Mouse (Mus musculus): ENCODE data around the gene Prr7.

Prr7 gene

DNA sequence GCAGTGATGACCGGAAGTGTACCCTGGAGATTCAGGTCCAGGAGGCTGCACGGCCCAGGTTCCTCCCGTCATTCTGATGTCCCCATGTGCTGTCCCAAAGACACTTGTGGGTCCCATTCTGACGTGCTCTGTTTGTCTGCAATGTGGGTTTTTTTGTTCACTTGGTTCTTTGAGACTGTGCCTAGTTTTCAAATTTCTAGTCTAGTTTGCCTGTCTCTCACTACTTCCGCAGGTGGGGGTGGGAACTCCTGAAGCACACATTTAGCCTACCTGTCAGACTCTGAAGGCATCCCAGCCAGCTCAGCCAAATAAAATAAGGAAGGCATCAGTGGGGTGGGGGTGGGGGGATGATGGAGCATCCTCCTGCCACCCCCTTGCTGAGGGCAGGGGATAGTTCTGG lies 15.9 kb upstream of the Prr7 start:
- no peak for DNase-seq (ENCODE audit: low spot score)

DNA sequence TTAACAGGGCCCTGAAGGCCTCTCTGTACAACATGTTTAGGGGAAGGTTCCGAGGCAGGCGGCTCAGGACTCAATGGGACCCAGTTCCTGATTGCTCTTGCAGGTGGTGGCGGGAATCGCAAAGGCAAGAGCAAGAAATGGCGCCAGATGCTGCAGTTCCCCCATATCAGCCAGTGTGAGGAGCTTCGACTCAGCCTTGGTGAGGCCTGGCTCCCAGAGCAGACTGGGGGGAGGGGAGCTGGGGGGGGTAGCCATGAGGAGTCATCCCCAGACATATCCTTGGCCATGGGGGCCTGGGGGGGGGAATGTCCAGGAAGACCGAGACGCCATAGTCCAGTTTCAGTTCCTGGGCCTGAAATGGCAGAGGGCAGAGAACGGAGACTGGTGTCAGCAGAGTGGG lies 14.9 kb upstream of the Prr7 start:
- DNase-seq (ENCODE audit: low spot score): no peak

DNA sequence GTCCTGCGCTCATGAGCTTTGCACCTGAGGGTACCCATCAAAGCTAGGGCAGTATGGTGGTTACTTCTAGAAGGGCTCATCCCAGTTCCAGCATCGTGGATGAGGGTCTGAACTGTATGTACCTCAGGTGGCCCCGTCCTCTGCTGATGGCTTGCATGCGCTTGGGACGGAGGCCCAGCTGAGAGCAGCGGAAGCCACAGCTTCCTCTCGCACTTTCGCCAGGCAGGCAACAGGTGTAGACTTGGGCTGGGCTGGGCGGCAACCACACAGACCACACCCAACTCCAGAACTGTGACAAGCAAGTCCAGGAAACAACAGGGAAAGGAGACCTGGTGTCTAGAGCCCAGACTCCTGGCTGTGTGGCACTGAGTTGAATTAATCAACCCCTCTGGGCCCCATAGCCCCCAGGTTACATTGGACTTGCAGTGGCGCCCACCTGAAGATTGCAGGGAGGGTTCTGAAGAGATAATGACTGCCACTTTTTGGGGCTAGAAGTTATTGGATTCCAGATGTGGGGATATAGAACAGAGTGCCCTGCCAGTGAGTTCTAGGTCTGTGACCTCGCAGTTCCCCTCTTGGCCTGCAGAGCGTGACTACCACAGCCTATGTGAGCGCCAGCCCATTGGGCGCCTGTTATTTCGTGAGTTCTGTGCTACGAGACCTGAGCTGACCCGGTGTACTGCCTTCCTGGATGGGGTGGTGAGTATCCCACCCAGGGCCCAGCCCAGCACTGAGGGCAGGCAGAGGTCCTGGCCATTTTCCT lies 14.2 kb upstream of the Prr7 start:
- no peak for DNase-seq (ENCODE audit: low spot score)

DNA sequence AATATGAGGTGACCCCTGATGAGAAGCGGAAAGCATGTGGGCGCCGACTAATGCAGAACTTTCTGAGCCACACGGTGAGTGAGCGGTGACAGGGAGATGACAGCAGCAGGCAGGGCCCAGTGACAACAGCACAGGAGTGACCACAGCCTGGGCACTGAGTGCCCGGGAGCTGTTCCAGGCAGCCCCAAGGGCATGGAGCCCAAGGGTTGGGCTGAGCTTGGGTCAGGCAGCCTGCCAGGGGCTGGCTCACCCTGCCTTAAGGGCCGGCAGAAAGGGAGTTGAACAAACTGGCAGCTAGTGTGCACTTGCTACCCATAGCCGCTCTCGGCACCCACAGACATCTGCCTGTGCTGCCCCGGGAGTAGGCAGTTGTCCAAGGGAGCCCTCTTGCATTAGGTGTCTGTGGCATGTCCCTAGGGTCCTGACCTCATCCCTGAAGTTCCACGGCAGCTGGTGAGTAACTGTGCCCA lies 13.5 kb upstream of the Prr7 start:
- DNase-seq (ENCODE audit: low spot score): no peak

DNA sequence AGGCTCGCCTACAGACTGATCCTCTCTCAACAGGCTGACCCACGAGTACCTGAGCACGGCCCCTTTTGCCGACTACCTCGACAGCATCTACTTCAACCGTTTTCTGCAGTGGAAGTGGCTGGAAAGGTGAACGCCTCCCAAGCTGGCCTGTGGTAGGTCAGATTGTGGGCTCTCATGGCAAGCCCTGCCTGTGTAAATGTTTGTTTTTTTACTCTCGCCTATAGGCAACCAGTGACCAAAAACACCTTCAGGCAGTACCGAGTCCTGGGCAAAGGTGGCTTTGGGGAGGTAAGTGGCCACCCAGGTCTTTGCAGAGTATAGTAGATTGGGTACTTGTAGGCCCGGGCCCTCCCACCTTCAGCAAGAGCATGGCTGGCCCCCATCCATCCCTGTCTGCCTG lies 12.8 kb upstream of the Prr7 start:
- DNase-seq (ENCODE audit: low spot score): no peak

DNA sequence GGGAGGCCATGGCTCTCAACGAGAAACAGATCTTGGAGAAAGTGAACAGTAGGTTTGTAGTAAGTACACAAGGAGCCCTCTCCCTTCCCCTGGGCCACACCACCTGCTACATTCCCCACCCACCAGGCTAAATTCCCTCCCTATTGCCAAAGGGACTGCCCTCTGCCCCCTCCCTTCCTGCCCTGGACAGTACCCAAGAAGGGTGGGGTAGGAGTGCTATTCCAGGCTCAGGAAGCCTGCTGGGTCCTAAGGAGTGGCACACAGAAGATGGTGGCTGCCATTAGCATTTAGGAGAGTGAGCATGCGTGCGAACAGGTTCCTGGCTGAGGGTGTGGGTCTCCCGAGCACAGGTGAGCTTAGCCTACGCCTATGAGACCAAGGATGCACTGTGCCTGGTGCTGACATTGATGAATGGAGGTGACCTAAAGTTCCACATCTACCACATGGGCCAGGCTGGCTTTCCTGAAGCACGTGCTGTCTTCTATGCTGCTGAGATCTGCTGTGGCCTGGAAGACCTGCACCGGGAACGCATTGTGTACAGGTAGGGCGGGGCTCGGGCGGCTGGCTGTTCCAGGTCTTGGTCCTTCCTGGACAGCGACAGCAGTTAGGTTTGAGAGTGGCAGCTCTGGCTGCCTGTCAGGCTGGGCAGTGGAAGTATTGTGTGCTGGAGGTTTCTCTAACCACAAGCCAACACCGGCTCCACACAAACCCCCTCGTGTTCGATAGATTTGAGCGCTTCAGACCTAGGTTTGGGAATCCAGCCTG lies 12.1 kb upstream of the Prr7 start:
- no peak for DNase-seq (ENCODE audit: low spot score)

DNA sequence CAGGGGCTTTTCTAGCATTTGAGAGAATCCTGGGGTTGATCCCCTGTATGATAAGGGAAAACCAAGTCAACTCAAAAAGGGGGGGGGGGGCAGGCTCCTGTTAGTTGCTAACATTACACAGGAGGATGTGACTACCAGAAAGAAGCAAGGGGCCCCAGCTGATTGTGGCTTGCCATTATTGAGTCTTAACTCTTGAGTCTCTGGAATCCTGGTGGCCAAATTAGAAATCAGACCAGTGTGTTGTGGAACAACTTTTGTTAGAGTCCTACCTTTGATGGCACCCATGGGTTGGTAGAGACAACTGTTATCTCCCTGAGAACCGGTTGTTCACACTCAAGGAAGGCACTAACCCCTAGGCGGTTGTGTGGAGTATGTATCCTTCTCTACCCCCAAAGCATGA lies 1.1 kb upstream of the Prr7 start:
- DNase-seq (ENCODE audit: low spot score): no peak

DNA sequence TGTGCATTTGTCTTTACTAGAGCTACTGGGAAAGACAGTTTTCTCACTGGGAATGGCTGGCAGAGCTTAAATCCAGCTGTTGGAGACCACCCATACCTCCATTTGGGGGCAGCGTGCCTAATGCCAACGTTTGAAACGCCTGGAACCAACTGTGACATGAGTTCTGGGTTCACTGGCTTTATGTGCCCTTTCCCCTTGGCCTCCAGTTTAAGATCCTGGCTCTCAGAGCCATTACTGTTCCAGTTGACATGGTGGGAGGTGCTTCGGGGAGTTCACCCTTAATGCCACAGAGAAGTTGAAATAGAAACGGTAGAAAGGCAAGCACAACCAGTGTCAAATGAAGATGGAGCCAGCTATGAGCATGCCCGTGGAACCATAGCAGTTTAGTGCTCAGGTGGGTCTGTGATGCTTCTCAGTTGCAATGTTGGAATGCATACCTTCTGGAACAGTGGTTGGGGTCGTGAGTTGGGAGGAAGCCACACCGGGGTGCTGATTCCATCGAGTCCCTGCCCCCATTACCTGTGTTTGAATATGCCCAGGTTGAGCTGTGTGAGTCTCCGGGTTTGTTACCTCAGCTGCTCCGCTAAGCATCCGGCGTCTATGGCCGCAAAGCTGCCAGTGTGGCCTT lies 554 bp upstream of the Prr7 start:
- DNase-seq (ENCODE audit: low spot score): no peak

DNA sequence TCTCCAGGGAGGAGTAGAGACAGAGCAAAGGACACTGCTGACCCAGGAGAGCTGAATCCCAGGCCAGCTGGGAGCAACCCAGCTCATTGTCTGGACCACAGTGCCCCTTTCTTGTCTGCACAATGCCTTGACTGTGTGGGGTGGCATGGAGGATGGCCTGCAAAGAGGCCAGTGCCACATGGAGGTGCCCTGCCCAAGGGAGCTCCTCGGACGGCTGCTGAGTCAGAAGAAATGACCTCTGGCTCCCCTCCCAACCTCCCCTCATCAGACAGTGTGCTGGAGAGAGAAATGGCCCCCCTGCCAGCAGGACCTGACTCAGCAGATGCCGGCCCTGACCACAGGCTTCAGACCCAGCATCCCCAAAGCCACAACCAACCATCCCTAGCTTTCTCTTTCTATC lies 1.1 kb downstream of the Prr7 start:
- peak; percentile 45 for DNase-seq (ENCODE audit: low spot score)

DNA sequence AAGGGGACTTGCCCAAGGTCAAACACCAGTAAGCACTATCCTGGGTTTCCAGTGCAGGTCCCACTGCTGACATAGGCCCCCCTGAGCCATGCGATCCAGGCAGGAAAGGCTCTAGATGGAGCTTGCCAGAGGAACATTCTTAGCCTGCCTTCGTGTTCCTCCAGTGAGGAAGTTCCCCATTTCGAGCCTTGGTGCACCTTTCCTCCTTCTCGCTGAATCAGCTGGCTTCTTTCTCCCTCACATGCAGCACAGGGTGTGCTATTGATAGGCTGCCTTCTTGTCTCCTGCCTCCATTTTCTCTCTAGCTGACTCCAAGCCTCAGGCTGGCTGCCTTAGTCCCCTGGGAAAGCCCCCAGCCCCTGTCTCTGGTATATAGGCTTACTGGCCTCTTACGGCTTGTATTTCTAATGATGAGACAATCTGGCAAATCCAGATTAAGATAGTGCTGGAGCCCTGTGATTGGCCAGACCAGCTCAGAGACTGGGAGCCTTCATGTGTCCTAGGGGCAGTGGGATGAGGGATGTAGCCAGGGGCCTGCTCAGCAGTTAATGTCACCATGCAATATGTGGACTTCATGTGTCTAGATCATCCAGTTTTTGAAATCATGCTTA lies 1.9 kb downstream of the Prr7 start:
- DNase-seq (ENCODE audit: low spot score): peak; percentile 32

DNA sequence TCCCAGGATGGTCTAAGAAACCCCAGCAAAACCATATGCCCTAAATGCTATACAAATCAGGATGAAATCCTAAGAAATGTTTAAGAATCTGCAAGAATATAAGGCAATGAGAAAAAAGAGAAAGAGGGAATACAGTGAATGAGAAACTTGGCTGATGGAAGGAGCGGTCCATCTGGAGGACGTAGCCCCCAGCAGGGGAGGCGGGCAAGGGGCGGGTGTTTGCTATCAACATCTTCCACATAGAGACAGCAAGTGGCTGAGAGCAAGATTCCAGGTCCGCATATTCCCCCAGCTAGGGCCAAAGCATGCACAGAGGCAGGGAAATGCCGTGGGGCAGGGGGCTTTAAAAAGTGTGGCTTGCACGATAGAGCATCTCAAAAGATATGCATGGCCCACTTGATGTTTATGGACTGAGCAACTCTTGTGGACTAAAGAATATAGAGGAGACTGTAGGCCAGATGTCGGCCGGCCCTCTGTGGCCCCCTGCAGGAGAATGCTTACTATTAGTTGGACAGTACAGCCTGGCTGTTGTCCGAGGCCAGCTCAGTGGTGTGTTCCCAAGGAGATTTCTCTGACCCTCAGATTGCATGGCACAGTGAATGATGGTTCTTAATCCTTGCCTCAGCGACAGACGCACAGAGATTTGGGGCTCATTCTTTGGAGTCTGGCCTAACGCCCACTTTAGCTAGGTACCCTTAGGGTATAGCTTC lies 4.9 kb downstream of the Prr7 start:
- peak; percentile 74 for DNase-seq (ENCODE audit: low spot score)

DNA sequence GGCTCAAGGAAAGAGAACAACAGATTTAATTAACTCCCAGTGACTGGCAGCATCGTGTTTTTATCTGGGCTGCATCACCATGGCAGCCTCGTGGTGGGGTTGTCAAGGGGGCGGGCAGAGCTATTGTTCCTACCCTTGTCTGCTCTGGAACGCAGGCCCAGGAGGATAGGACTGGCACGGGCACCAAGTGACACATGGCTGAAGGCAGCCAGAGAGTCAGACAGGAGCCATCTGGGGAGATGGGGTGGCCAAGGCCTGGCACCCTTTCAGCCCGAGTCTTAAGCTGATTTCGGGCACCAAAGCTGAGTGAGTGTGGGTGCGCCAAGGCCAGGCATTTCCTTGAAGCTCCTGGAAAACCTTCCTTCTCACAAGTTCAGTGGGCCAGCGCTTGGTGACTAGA lies 6.3 kb downstream of the Prr7 start:
- DNase-seq (ENCODE audit: low spot score): no peak

DNA sequence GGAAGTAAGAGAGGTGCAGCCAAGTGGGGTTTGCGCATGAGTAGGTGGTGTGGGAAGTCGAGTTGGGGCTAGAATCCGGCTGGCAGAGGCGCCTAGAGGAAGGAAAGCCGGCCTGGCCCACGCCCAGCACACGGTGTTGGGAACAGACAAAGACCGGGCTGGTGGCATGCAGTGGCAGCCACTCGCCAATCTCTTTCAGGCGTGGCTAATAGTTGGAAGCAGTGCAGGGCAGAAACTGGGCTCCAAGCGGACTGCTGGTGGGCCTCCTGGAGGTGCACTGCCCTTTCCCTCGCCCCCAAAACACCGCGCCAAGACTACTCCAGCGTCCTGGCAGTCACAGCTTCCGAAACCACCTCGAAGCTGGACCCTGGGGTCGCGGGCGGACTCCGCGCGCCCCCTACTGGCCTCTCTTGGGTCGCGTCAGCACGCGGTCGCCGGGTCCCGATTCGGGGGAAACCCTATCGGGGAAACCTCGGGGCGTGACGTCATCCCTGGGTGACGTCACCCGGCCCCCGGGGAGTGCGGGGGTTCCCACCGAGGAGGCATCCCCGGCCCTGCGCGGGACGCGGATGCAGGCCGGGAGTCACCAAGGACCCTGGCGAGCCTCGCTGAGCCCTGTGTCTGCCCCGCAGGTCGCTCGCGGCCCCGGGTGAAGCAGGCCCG lies 7.2 kb downstream of the Prr7 start:
- peak; percentile 92 for DNase-seq (ENCODE audit: low spot score)

DNA sequence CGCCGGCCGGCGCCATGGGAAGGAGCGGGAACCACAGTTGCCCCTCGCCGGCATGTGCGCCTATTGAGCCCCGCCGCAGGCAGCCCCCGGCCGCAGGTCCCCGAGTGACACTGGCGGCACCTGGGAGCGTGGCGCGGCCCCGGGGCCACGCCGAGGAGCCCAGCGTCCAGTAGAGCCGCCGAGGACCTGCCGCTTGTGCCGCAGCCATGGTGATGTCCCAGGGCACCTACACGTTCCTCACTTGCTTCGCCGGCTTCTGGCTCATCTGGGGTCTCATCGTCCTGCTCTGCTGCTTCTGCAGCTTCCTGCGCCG lies 7.7 kb downstream of the Prr7 start:
- DNase-seq (ENCODE audit: low spot score): no peak

DNA sequence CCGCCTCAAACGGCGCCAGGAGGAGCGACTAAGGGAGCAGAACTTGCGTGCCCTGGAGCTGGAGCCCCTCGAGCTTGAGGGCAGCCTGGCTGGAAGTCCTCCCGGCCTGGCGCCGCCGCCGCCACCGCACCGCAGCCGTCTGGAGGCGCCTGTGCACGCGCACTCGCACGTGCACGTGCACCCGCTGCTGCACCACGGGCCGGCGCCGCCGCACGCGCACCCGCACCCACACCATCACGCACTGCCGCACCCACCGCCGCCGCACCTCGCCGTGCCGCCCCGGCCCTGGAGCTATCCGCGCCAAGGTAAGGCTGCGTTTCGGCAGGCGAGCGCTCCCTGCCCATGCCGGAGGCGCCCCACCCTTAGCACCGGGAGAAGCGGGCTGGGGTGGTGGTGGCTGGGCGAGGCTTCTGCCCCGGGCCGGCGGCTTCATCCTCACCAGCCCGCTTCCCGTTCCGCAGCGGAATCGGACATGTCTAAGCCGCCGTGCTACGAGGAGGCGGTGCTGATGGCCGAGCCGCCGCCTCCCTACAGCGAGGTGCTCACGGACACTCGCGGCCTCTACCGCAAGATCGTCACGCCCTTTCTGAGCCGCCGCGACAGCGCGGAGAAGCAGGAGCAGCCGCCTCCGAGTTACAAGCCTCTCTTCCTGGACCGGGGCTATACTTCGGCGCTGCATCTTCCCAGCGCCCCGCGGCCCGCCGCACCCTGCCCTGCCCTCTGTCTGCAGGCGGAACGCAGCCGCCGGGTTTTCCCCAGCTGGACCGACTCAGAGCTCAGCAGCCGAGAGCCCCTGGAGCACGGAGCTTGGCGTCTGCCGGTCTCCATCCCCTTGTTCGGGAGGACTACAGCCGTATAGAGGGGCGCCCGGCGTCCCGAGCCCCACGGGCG lies 8.3 kb downstream of the Prr7 start:
- DNase-seq (ENCODE audit: low spot score): peak; percentile 70

DNA sequence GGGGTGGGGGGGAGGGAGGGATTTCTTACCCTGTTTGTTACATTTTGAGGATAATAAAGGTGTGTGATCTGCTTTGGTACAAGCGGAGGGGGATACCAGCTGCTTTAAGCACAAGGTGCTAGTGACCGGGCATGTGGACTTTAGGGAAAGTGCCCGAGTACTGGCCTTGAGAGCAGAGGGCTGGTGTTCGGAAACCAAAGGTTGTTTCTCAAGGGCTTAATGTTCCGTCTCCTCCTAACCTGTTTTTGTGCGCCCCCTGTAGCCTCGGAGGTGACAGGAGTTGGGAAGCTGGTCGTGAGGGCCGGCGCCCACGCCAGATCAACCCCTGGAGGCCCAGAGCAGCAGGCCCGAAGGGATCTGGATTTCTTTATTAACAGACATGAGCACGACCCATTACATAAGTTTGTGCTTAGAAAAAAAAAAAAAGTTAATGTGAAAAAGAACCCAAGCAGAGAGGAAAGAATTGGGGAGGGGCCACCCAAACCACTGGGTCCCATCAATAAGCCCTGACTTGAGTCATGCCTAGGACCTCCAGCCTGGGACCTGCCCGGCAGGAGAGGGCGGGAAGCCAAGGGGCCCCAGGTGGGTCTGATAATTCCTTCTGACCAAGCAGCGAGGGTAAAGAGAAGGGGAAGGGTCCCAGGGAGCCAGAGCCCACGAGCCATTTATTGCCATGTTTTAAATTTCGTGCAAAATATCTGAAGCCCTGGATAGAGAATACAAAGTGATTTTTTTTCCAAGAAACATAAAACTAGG lies 9.2 kb downstream of the Prr7 start:
- DNase-seq (ENCODE audit: low spot score): peak; percentile 56

DNA sequence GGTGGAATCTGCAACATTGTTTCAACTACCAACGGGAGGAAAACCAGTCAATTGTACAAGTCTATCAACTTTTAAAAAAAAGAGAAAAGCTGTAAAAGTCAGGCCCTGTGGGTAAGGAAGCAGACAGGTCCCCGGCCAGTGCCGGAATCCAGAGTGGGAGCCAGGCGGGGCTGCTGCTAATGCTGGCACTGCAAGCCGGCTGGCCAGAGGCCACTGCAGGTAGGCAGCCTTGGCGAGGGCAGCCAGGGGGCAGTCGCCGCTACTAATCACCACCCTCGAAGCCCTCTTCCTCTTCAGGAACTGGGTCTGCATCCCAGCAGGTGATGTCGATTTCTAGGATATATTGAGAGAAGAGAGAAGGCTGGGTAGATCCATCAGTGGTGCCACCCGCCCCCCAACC lies 9.9 kb downstream of the Prr7 start:
- no peak for DNase-seq (ENCODE audit: low spot score)

DNA sequence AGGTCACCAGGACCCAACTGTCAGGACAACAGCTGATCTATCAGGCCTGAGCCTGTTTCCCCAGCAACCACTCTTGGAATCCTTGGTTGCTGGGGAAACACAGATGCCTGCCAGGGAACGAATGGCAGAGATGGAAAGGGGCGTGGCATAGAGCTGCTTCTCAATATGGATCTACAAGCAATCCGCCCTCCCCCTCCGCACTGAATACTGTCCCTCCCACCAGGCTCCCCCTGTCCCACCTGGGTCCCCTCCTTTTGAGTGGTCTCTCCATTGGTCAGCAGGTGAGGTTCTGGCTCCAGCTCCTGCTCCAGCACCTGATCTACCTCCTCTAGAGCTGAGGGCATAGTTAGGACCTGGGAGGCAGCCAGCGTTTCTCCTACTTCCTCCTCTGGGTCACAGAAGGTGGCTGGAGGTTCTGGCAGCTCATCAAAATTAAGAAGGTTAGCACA lies 10.6 kb downstream of the Prr7 start:
- peak; percentile 66 for DNase-seq (ENCODE audit: low spot score)

DNA sequence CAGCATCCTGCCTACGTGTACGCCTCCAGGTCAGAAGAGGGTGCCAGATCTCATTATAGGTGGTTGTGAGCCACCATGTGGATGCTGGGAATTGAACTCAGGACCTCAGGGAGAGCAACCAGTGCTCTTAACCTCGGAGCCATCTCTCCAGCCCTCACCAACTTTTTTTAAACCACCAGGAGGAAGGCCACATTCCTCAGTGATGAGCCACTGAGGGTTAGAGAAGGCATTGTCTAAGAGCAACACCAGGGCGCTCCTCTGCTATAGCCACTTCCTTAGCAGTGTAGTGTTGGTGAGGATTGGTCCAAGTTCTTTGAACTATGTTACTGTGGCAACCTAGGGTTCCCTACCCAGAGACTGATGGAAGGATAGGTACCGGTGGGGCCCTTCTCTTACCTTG lies 11.7 kb downstream of the Prr7 start:
- DNase-seq (ENCODE audit: low spot score): no peak

DNA sequence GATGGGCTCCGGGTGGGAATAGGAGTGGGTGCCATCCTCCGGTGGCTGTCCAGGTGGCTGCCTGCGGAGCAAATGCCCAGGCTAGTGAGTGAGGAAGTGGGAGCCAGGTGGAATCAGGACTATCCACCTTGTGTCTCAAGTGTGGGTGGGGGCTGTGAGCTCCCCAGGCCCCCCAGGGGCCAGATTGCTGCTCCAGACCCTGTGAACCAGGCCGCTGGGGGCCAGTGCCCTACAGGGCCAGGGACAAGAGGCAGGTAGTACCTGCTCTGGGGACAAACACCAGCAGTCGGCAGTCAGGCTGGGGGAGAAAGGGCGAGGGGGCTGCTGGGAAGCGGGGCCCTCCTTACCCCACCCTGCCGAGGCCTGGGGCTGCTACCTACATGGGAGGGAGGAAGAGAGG lies 12.2 kb downstream of the Prr7 start:
- DNase-seq (ENCODE audit: low spot score): no peak

All from retina, embryonic 14.5 days (tissue).